ENCODE assay signal across 22 mouse cellular contexts in the genomic region with DNA sequence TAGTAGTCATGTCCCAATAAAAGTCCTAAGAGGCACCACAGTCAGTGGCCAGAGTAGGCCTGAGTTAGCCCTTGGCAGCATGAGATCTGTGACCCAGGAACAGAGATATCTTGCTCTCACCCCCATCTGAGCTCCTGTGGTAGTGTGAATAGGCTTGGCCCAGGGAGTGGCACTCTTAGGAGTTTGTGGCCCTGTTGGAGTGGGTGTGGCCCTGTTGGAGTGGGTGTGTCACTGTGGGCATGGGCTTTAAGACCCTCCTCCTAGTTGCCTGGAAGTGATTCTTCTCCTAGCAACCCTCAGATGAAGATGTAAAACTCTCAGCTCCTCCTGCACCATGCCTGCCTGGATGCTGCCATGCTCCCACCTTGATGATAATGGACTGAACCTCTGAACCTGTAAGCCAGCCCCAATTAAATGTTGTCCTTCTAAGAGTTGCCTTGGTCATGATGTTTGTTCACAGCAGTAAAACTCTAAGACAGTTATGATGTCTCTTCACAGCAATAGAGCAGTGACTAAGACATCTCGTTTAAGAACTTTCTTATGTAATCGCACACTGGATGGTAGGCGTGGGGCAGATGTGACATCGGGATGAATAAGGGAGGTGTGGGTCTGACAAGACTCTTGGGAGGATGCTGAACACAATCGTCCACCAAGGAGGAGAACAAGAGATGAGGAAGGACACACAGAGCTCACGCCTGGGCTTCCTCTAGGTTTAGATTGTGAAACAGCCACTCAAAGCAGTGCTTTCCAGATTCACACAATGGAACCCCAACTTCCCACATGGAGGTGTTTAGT. TPM values are rescaled to one million over a fixed set of nuclear protein-coding genes. Genes with fewer than 3 reads are reported as not detected.
DNase-seq lines count a peak whose midpoint lies in the region; ATAC-seq and TF ChIP-seq lines count a peak whose summit lies in the region.
"Had no signal": no experiment of that assay in that cellular context is flagged by ENCODE, and none has a peak within 500 bp of the region (broad histone marks: within the 10 kb centered on the region; RNA-seq: fewer than 3 reads in every experiment).

No protein-coding gene starts in this region.

- H3K4me3 ChIP-seq in midbrain, embryonic 16.5 days (ENCODE audit: low read depth, low read length) = no peak overlapping the region
- no peak overlapping the region for H3K4me3 ChIP-seq in midbrain, embryonic 11.5 days (ENCODE audit: low read depth, low read length)
- H3K4me3 ChIP-seq in midbrain, postnatal 0 days (ENCODE audit: low read depth, low read length) = no peak overlapping the region
- no peak overlapping the region for H3K4me3 ChIP-seq in thymus, adult 2 months (ENCODE audit: control insufficient read depth, insufficient read depth, low read length)
- H3K4me3 ChIP-seq: embryonic facial prominence, embryonic 13.5 days; forebrain, embryonic 15.5 days; limb, embryonic 13.5 days; liver, embryonic 13.5 days; midbrain, embryonic 12.5 days had no signal

- 86% methylated on average over 6 of the region's 6 CpGs for WGBS in midbrain, embryonic 16.5 days
- WGBS in midbrain, embryonic 11.5 days = 90% methylated on average over 6 of the region's 6 CpGs
- WGBS in midbrain, postnatal 0 days = 84% methylated on average over 6 of the region's 6 CpGs
- WGBS in thymus, adult 2 months = 81% methylated on average over 6 of the region's 6 CpGs

- DNase-seq in frontal cortex, adult 2 months (ENCODE audit: extremely low spot score in 1 of 2, low spot score in 1 of 2) = peak; percentile 70 to 80
- DNase-seq in frontal cortex, postnatal 25 days (ENCODE audit: low spot score in 2 of 2) = no peak
- DNase-seq in midbrain, embryonic 11.5 days (ENCODE audit: low spot score, missing footprints) = no peak
- peak; percentile 39 for DNase-seq in ZHBTc4 (ENCODE audit: low read depth, low spot score)
- DNase-seq in midbrain, postnatal 0 days (ENCODE audit: low spot score) = no peak
- DNase-seq in thymus, adult 2 months = no peak
- DNase-seq in Muller cell, postnatal 12 days (ENCODE audit: inconsistent ontology term) = no peak
- DNase-seq: adrenal gland, postnatal 10 days; cerebellum, postnatal 10 days; kidney, adult 11 months; liver, embryonic 13.5 days; lung, embryonic 14.5 days; lung, postnatal 4 days; spleen, adult 18-20 months; thymus, adult 18-20 months had no signal

- H3K9ac ChIP-seq in midbrain, embryonic 16.5 days (ENCODE audit: low read depth, low read length) = no peak overlapping the region
- no peak overlapping the region for H3K9ac ChIP-seq in midbrain, embryonic 11.5 days (ENCODE audit: low read length)
- H3K9ac ChIP-seq in midbrain, postnatal 0 days (replicated peaks; ENCODE audit: low read length, poor library complexity, severe bottlenecking) = no peak overlapping the region
- H3K9ac ChIP-seq: embryonic facial prominence, embryonic 13.5 days; forebrain, embryonic 15.5 days; limb, embryonic 13.5 days; liver, embryonic 13.5 days; lung, embryonic 14.5 days; midbrain, embryonic 12.5 days had no signal

- H3K9me3 ChIP-seq in midbrain, embryonic 16.5 days (replicated peaks; ENCODE audit: control insufficient read depth, low read length, poor library complexity, severe bottlenecking) = no peaks in the 10 kb centered on the region
- H3K9me3 ChIP-seq in midbrain, embryonic 11.5 days (ENCODE audit: control insufficient read depth, low read length) = no peaks in the 10 kb centered on the region
- H3K9me3 ChIP-seq in midbrain, postnatal 0 days (ENCODE audit: low read length) = no peaks in the 10 kb centered on the region
- H3K9me3 ChIP-seq: embryonic facial prominence, embryonic 13.5 days; forebrain, embryonic 15.5 days; limb, embryonic 13.5 days; liver, embryonic 13.5 days; midbrain, embryonic 12.5 days had no signal

- no peak for TF ChIP-seq POLR2A in thymus, adult 2 months (IDR thresholded peaks at IDR 0.05; ENCODE audit: control insufficient read depth, extremely low read depth, insufficient read depth, low read length, poor library complexity)

- H3K27ac ChIP-seq in midbrain, embryonic 16.5 days (ENCODE audit: low read length) = peak overlapping the region; percentile 44; the same call in 1 of the 2 replicates
- no peak overlapping the region for H3K27ac ChIP-seq in midbrain, embryonic 11.5 days (ENCODE audit: low read depth, low read length)
- peak overlapping the region; percentile 52 for H3K27ac ChIP-seq in midbrain, postnatal 0 days (ENCODE audit: low read depth, low read length)
- no peak overlapping the region for H3K27ac ChIP-seq in thymus, adult 2 months (ENCODE audit: control insufficient read depth, insufficient read depth, low read length)
- H3K27ac ChIP-seq: embryonic facial prominence, embryonic 13.5 days; limb, embryonic 13.5 days; liver, embryonic 13.5 days; midbrain, embryonic 12.5 days had no signal

- H3K27me3 ChIP-seq in midbrain, embryonic 16.5 days (ENCODE audit: control insufficient read depth, insufficient read depth, low read depth, low read length) = no peaks in the 10 kb centered on the region
- H3K27me3 ChIP-seq in midbrain, embryonic 11.5 days (ENCODE audit: control insufficient read depth, insufficient read depth, low read length) = no peaks in the 10 kb centered on the region
- no peaks in the 10 kb centered on the region for H3K27me3 ChIP-seq in midbrain, postnatal 0 days (ENCODE audit: insufficient read depth, low read length)
- H3K27me3 ChIP-seq in thymus, adult 2 months (ENCODE audit: control insufficient read depth, insufficient read depth, low read length) = no peaks in the 10 kb centered on the region
- H3K27me3 ChIP-seq: embryonic facial prominence, embryonic 13.5 days; forebrain, embryonic 15.5 days; limb, embryonic 13.5 days; liver, embryonic 13.5 days had no signal

- H3K4me1 ChIP-seq in midbrain, embryonic 16.5 days (ENCODE audit: control insufficient read depth, insufficient read depth, low read length) = peaks cover 31% of the 10 kb centered on the region
- H3K4me1 ChIP-seq in midbrain, embryonic 11.5 days (ENCODE audit: control insufficient read depth, insufficient read depth, low read length) = peaks cover 22% of the 10 kb centered on the region
- peaks cover 23% of the 10 kb centered on the region for H3K4me1 ChIP-seq in midbrain, postnatal 0 days (ENCODE audit: insufficient read depth, low read length)
- H3K4me1 ChIP-seq in thymus, adult 2 months (replicated peaks; ENCODE audit: control insufficient read depth, insufficient read depth, low read length) = no peaks in the 10 kb centered on the region
- H3K4me1 ChIP-seq: liver, embryonic 13.5 days had no signal

- no peak overlapping the region for H3K4me2 ChIP-seq in midbrain, embryonic 16.5 days (ENCODE audit: low read length)
- no peak overlapping the region for H3K4me2 ChIP-seq in midbrain, embryonic 11.5 days
- H3K4me2 ChIP-seq in midbrain, postnatal 0 days (ENCODE audit: low read depth, low read length, poor library complexity, severe bottlenecking) = no peak overlapping the region
- H3K4me2 ChIP-seq: embryonic facial prominence, embryonic 13.5 days; forebrain, embryonic 15.5 days; limb, embryonic 13.5 days; liver, embryonic 13.5 days; lung, embryonic 14.5 days; midbrain, embryonic 12.5 days had no signal

- no peak for ATAC-seq in midbrain, embryonic 16.5 days
- ATAC-seq in midbrain, embryonic 11.5 days (ENCODE audit: low FRiP score) = no peak
- ATAC-seq in midbrain, postnatal 0 days (ENCODE audit: low FRiP score) = no peak
- ATAC-seq: CD4-positive, CD25-positive, alpha-beta regulatory T cell, adult 4 months; forebrain, embryonic 15.5 days had no signal

- TF ChIP-seq CTCF in midbrain, postnatal 0 days (IDR thresholded peaks at IDR 0.05) = no peak
- no peak for TF ChIP-seq CTCF in thymus, adult 2 months (IDR thresholded peaks at IDR 0.05; ENCODE audit: borderline replicate concordance, control insufficient read depth, extremely low read depth, insufficient read depth, low read length, poor library complexity)

- H3K36me3 ChIP-seq in midbrain, embryonic 16.5 days (ENCODE audit: control insufficient read depth, insufficient read depth, low read length) = no peaks in the 10 kb centered on the region
- H3K36me3 ChIP-seq in midbrain, embryonic 11.5 days (ENCODE audit: control insufficient read depth, insufficient read depth, low read length) = no peaks in the 10 kb centered on the region
- no peaks in the 10 kb centered on the region for H3K36me3 ChIP-seq in midbrain, postnatal 0 days (ENCODE audit: insufficient read depth, low read length)
- H3K36me3 ChIP-seq in thymus, adult 2 months (ENCODE audit: control insufficient read depth, insufficient read depth, low read length) = no peaks in the 10 kb centered on the region
- H3K36me3 ChIP-seq: embryonic facial prominence, embryonic 13.5 days; forebrain, embryonic 15.5 days; limb, embryonic 13.5 days; liver, embryonic 13.5 days; midbrain, embryonic 12.5 days had no signal

RNA-seq across cellular contexts. Expression of gene Cmklr1, which starts 56.1 kb away (rescaled TPM):
- 3.0 and 4.0 TPM in 2 replicates for polyA plus RNA-seq in frontal cortex, adult 2 months (2012; rRNA removed)
- polyA plus RNA-seq in midbrain, embryonic 16.5 days (2015; fragmentation: Nextera tagmentation; extraction: Ambion mirVana) = 1.2 and 1.3 TPM in 2 replicates
- polyA plus RNA-seq in midbrain, embryonic 11.5 days (2014; fragmentation: Nextera tagmentation; extraction: Ambion mirVana) = 0.98 and 2.2 TPM in 2 replicates
- total RNA-seq in midbrain, postnatal 0 days (2014; rRNA removed) = 2.7 and 3.6 TPM in 2 replicates
- polyA plus RNA-seq in midbrain, postnatal 0 days (2015; fragmentation: Nextera tagmentation; extraction: Ambion mirVana) = 0.63 and 1.1 TPM in 2 replicates
- 28.8 and 32.6 TPM in 2 replicates for polyA plus RNA-seq in thymus, adult 2 months (2012; rRNA removed)
- total RNA-seq: hematopoietic stem cell, adult 5-6 weeks had no signal
- polyA plus RNA-seq: CD4-positive, CD25-positive, alpha-beta regulatory T cell, adult 4 months had no signal

Comparison
In these comparisons a context has a peak if more than half of its experiments do, and no peak if none do; other contexts are left out.
1. DNase-seq: peak in frontal cortex, adult 2 months (2 of 2) and ZHBTc4 (single experiment); none in frontal cortex, postnatal 25 days (0 of 2), midbrain, embryonic 11.5 days (single experiment), midbrain, postnatal 0 days (single experiment), thymus, adult 2 months (single experiment) and Muller cell, postnatal 12 days (single experiment).
2. H3K27ac ChIP-seq: peak in midbrain, embryonic 16.5 days (single experiment) and midbrain, postnatal 0 days (single experiment); none in midbrain, embryonic 11.5 days (single experiment) and thymus, adult 2 months (single experiment).